Mouse (Mus musculus) gastrocnemius, adult 2 months (tissue): ENCODE data around the gene Hoxc5. TPM values are rescaled to one million over a fixed set of nuclear protein-coding genes. Genes with fewer than 3 reads are reported as not detected.

Experiments used
- DNase-seq: peaks from one replicate; pipeline ENCODE4 v3.0.0; 2022
- H3K27ac ChIP-seq: fragments of 200-600 bp; 2 replicates; pipeline ENCODE4 v1.8.1; 2022; ENCODE audit warnings: mild to moderate bottlenecking
- H3K4me3 ChIP-seq: fragments of 200-600 bp; 2 replicates; pipeline ENCODE4 v1.8.1; 2022; ENCODE audit warnings: mild to moderate bottlenecking, moderate library complexity
- CTCF ChIP-seq: fragments of 200-600 bp; IDR thresholded peaks from 2 replicates; pipeline ENCODE4 v1.8.1; 2022; ENCODE audit warnings: antibody characterized with exemption, mild to moderate bottlenecking, moderate library complexity
- intact Hi-C: fragments of 180-260 bp; cut with DNase I; formaldehyde crosslinking; loops from one replicate; pipeline ENCODE4 v1.15.1; 2025
- long read RNA-seq, 2 experiments: library from polyadenylated mRNA; stranded (forward); transcript quantifications; one replicate each; pipeline ENCODE4 v2.0.0; 2021
- total RNA-seq, 2 experiments: library from RNA; stranded (reverse); gene quantifications; 2 replicates each; pipeline ENCODE4 v1.2.3; 2021

Gene Hoxc5
- 1 to 10 TPM; 2.7 to 2.9 TPM for total RNA-seq
- long read RNA-seq, experiment 1, partial matches to known transcripts: 0 of 4 reads
- long read RNA-seq, experiment 1, other reads (novel, unspliced or antisense): 0 of 4 reads
- long read RNA-seq, experiment 2, partial matches to known transcripts: 0 of 4 reads
- long read RNA-seq, experiment 2, other reads (novel, unspliced or antisense): 4 of 4 reads

DNA sequence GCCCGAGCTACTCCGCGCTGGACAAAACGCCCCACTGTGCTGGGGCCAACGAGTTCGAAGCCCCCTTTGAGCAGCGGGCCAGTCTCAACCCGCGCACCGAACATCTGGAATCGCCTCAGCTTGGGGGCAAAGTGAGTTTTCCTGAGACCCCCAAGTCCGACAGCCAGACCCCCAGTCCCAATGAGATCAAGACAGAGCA lies at the start of gene Hoxc5:
TSS of gene Hoxc5 (plus strand) at position 132 of the 199 bp plus-strand sequence.
- TF ChIP-seq CTCF: no peak
- Histone ChIP-seq H3K27ac (peak within 1 kb of the TSS; percentile 99), H3K4me3 (peak within 1 kb of the TSS; percentile 93)
- intact Hi-C loops: loop anchor here (2.0 to 5.0 kb wide), 2 partner anchors 14 to 340 kb away; no protein-coding TSS in a partner anchor
- no peak for DNase-seq

GRCm38 (mm10) chr15:102917972-102918572 lies 49.2 kb upstream of the Hoxc5 start:
- no peak for DNase-seq
- H3K4me3 ChIP-seq: no peak overlapping the region
- no peak for TF ChIP-seq CTCF
- H3K27ac ChIP-seq: no peak overlapping the region
- intact Hi-C loops: no loop called here

DNA sequence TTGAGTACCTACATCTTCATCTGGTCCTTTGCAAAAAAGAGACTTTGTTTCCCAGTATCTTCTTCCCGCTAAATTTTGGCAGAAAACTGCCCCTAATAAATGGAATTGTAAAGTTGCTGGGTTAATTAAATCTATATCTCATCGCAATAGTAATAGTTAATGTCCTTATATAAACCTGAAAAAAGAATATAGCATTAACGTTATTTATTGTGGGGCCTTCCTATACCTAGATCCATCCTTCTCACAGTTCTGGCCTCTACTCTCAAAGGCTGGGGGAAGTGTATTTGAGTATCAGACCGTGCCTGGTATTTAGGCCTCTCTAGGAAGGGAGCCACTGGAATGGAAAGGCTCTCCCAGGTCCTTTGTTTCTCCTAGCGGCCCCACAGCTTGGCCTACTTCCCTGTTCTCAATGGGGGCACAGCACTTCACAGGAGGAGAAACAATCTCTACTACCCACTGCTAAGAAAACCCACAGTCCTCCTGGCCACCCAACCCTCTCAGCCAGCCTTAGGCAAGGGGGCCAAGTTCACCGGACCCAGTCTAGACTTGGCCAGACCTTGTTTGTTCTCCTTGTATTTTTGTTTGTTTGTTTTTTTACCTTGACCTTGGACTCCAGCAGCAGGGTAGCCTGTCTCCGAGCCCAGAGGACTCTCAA lies 48.5 kb upstream of the Hoxc5 start:
- Histone ChIP-seq H3K27ac (no peak overlapping the region), H3K4me3 (no peak overlapping the region)
- no peak for TF ChIP-seq CTCF
- DNase-seq: no peak
- intact Hi-C loops: no loop called here

GRCm38 (mm10) chr15:102919336-102920180 lies 47.7 kb upstream of the Hoxc5 start:
- Histone ChIP-seq H3K27ac (no peak overlapping the region), H3K4me3 (no peak overlapping the region)
- DNase-seq: no peak
- intact Hi-C loops: no loop called here
- no peak for TF ChIP-seq CTCF

DNA sequence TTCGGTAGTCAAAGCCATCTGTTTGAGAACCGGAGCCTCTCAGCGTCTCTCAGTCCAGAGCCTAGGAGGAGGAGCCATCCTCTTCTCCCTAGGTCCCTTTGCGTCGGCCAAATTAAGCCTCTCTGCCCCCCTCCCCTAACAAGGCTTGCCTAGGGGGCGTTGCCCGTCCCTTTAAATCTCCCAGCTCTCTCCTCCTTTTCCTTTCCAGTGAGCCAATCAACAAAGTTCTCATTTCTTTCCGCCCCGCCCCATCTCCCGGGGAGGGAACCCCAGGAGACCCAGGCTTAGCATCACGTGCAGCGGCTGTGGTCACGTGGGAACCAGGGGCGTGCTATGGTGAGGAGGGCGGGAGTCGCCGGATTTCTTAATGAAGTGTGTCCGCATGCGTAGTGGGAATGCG lies 46.6 kb upstream of the Hoxc5 start:
- Histone ChIP-seq H3K4me3 (peak overlapping the region; percentile 59), H3K27ac (no peak overlapping the region)
- no peak for TF ChIP-seq CTCF
- DNase-seq: peak; percentile 82
- intact Hi-C loops: no loop called here

GRCm38 (mm10) chr15:102921053-102922011 lies 45.9 kb upstream of the Hoxc5 start, which contains the start of gene Hoxc13:
Hoxc13 (plus strand) TSS chr15:102921103.
- TF ChIP-seq CTCF: no peak
- DNase-seq: no peak
- intact Hi-C loops: no loop called here
- Histone ChIP-seq H3K4me3 (peak within 1 kb of the TSS; percentile 59), H3K27ac (no peak within 1 kb of the TSS)

DNA sequence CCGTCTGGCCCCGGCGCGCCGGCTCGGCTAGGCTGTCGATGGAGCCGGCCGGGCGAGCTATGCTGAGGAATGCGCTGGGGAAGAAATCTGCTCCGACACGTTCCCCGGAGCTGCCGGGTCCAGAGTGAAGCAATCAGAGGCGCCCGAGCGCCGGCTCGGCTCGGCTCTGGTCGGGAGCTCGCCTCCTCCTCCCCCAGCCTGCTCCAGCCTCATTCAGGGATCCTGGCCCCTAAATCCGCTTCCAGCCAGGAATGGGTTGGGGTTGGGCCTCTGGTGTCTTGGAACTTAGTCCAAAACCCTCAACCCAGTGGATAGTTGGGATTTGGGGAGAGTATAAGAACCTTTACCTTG lies 45.3 kb upstream of the Hoxc5 start:
- TF ChIP-seq CTCF: no peak
- intact Hi-C loops: no loop called here
- no peak overlapping the region for H3K27ac ChIP-seq

GRCm38 (mm10) chr15:102922636-102923500 lies 44.4 kb upstream of the Hoxc5 start:
- H3K4me3 ChIP-seq: no peak overlapping the region
- H3K27ac ChIP-seq: no peak overlapping the region
- DNase-seq: no peak
- intact Hi-C loops: no loop called here
- TF ChIP-seq CTCF: no peak

More for the DNA sequence above, 45.3 kb upstream of the Hoxc5 start:
- no peak overlapping the region for H3K4me3 ChIP-seq
- DNase-seq: peak; percentile 55

- Histone ChIP-seq H3K4me3 (no peak overlapping the region), H3K27ac (no peak overlapping the region)
- no peak for TF ChIP-seq CTCF
- intact Hi-C loops: no loop called here
- no peak for DNase-seq
Measured at GRCm38 (mm10) chr15:102927032-102927645, 40.1 kb upstream of the Hoxc5 start.

DNA sequence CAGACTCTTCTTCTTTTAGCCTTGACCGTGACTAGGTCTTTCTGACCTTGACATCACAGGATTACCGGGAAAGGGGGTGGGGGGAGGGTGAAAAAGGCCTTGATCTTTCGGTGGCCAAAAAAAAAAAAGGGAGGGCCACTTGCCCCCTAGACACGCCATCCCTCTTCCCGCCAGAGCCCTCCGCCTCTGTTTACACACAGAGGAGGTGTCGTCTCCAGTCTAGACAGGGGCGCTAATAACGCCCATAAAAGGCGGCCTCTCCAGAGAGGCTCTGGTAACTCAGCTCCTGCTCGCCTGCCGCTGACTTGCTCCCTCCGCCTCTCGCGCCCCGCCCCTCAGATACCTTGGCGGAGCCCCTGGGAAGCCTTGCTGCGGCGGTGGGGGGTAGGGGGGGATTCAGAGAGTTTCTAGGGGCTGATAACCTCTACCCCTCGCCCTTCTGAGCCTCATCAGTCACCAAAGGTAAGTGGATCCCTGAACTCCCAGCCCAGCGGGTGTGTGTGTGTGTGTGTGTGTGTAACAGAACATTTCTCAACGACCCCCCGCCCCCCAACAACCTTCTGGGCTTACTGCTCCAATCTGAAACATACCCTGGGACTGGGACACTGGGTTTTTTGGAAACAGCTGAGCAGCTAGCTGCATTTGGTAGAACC lies 35.4 kb upstream of the Hoxc5 start:
- H3K27ac ChIP-seq: no peak overlapping the region
- no peak overlapping the region for H3K4me3 ChIP-seq
- DNase-seq: no peak
- intact Hi-C loops: no loop called here
- no peak for TF ChIP-seq CTCF

DNA sequence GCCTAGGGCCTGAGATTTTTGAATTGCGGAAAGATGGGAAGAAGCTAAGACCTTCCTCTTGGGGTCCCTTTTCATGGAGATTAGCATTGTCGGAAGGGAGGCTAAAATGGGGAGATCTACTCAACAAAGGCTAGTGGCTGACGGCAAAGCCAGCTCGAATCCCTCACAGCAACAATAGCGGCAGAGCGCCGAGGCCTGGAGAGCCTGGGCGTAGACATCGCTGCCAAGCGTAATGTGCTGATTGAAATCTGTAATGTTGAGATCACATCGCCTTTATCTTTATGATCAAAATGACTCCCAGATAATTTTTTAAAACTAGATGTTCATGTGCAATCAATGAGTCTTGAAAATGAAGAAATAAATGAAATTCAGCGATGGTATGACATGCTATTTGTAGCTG lies 32.8 kb upstream of the Hoxc5 start:
- no peak for DNase-seq
- Histone ChIP-seq H3K27ac (no peak overlapping the region), H3K4me3 (no peak overlapping the region)
- TF ChIP-seq CTCF: no peak
- intact Hi-C loops: no loop called here
